Mouse (Mus musculus): ENCODE results near the gene Zbtb20. TPM values are rescaled to one million over a fixed set of nuclear protein-coding genes. Genes with fewer than 3 reads are reported as not detected.

Gene Zbtb20
- total and polyA plus RNA-seq, 3 experiments, result 52.1 to 128 (median 113) TPM

GRCm38 (mm10) chr16:43443034-43443433, 567.4 kb downstream of the Zbtb20 start:
- no peak for DNase-seq

- no peak for DNase-seq
Observed at GRCm38 (mm10) chr16:43448141-43448981, 572.7 kb downstream of the Zbtb20 start.

- no peak for DNase-seq
Observed at GRCm38 (mm10) chr16:43454370-43454934, 578.8 kb downstream of the Zbtb20 start.

- DNase-seq, result peak; percentile 39
Observed at GRCm38 (mm10) chr16:43456446-43457172, 580.9 kb downstream of the Zbtb20 start.

- DNase-seq, result no peak
Observed at GRCm38 (mm10) chr16:43457814-43458213, 582.1 kb downstream of the Zbtb20 start.

- DNase-seq, result peak; percentile 74
Observed at GRCm38 (mm10) chr16:43458726-43459223, 583.1 kb downstream of the Zbtb20 start.

GRCm38 (mm10) chr16:43461745-43462378, 586.2 kb downstream of the Zbtb20 start:
- DNase-seq, result no peak

GRCm38 (mm10) chr16:43462470-43463455, 587.1 kb downstream of the Zbtb20 start:
- no peak for DNase-seq

GRCm38 (mm10) chr16:43463684-43464475, 588.2 kb downstream of the Zbtb20 start:
- peak; percentile 72 for DNase-seq

- peak; percentile 77 for DNase-seq
Observed at GRCm38 (mm10) chr16:43464476-43465080, 588.9 kb downstream of the Zbtb20 start.

- DNase-seq, result peak; percentile 11
Observed at GRCm38 (mm10) chr16:43465368-43465839, 589.7 kb downstream of the Zbtb20 start.

GRCm38 (mm10) chr16:43465921-43466748, 590.5 kb downstream of the Zbtb20 start:
- peak; percentile 43 for DNase-seq

GRCm38 (mm10) chr16:43466749-43467065, 591.0 kb downstream of the Zbtb20 start:
- peak; percentile 33 for DNase-seq

GRCm38 (mm10) chr16:43471060-43471459, 595.4 kb downstream of the Zbtb20 start:
- no peak for DNase-seq

GRCm38 (mm10) chr16:43474941-43475728, 599.5 kb downstream of the Zbtb20 start:
- DNase-seq, result no peak

- no peak for DNase-seq
Observed at GRCm38 (mm10) chr16:43476921-43477320, 601.2 kb downstream of the Zbtb20 start.

- no peak for DNase-seq
Observed at GRCm38 (mm10) chr16:43478352-43478751, 602.7 kb downstream of the Zbtb20 start.

- no peak for DNase-seq
Observed at GRCm38 (mm10) chr16:43480532-43480931, 604.9 kb downstream of the Zbtb20 start.

All from adrenal gland, adult 2 months (tissue).